Mouse (Mus musculus) gastrocnemius, adult 2 months (tissue): ENCODE measurements at regions not wholly inside any gene's neighbourhood (a gene's known extent, or its start where the extent isn't known, plus 50 kb on each side); places are given as distances from the start of the nearest gene placed in this dataset.

ENCODE experiments used
- DNase-seq: peaks from one replicate; pipeline ENCODE4 v3.0.0; 2022
- H3K27ac ChIP-seq: fragments of 200-600 bp; 2 replicates; pipeline ENCODE4 v1.8.1; 2022; ENCODE audit warnings: mild to moderate bottlenecking
- H3K4me3 ChIP-seq: fragments of 200-600 bp; 2 replicates; pipeline ENCODE4 v1.8.1; 2022; ENCODE audit warnings: mild to moderate bottlenecking, moderate library complexity
- CTCF ChIP-seq: fragments of 200-600 bp; IDR thresholded peaks from 2 replicates; pipeline ENCODE4 v1.8.1; 2022; ENCODE audit warnings: antibody characterized with exemption, mild to moderate bottlenecking, moderate library complexity
- intact Hi-C: fragments of 180-260 bp; cut with DNase I; formaldehyde crosslinking; loops from one replicate; pipeline ENCODE4 v1.15.1; 2025

GRCm38 (mm10) chr13:37561437-37561836 lies 216.4 kb downstream of the Ly86 start:
- DNase-seq, result peak; percentile 82
- intact Hi-C loops, result loop anchor here (1.0 to 5.0 kb wide), 2 partner anchors 61 to 116 kb away; no protein-coding TSS in a partner anchor
- peak; percentile 45 for TF ChIP-seq CTCF
- H3K4me3 ChIP-seq, result peak overlapping the region; percentile 41
- H3K27ac ChIP-seq, result peak overlapping the region; percentile 95

GRCm38 (mm10) chr13:37562141-37562540 lies 216.1 kb upstream of the Rreb1 start:
- Histone ChIP-seq H3K27ac (peak overlapping the region; percentile 95), H3K4me3 (no peak overlapping the region; the same call in 1 of the 2 replicates)
- no peak for TF ChIP-seq CTCF
- intact Hi-C loops, result loop anchor here (5.0 kb wide), 1 partner anchor 60 kb away; no protein-coding TSS in a partner anchor
- peak; percentile 79 for DNase-seq

- DNase-seq, result peak; percentile 68
- intact Hi-C loops, result loop anchor here (5.0 kb wide), 1 partner anchor 60 kb away; no protein-coding TSS in a partner anchor
- no peak for TF ChIP-seq CTCF
- Histone ChIP-seq H3K4me3 (no peak overlapping the region), H3K27ac (peak overlapping the region; percentile 95)
Measured at GRCm38 (mm10) chr13:37562652-37563051, 215.5 kb upstream of the Rreb1 start.

- Histone ChIP-seq H3K27ac (peak overlapping the region; percentile 79), H3K4me3 (no peak overlapping the region)
- TF ChIP-seq CTCF, result no peak
- intact Hi-C loops, result no loop called here
- no peak for DNase-seq
Measured at GRCm38 (mm10) chr13:37569051-37569450, 209.1 kb upstream of the Rreb1 start.

GRCm38 (mm10) chr13:37569486-37569885 lies 208.7 kb upstream of the Rreb1 start:
- TF ChIP-seq CTCF, result no peak
- no peak for DNase-seq
- intact Hi-C loops, result no loop called here
- peak overlapping the region; percentile 79 for H3K27ac ChIP-seq
- no peak overlapping the region for H3K4me3 ChIP-seq

- no peak for TF ChIP-seq CTCF
- Histone ChIP-seq H3K27ac (no peak overlapping the region), H3K4me3 (no peak overlapping the region)
- intact Hi-C loops, result no loop called here
- no peak for DNase-seq
Measured at GRCm38 (mm10) chr13:37572983-37573382, 205.2 kb upstream of the Rreb1 start.

GRCm38 (mm10) chr13:37579231-37579630 lies 199.0 kb upstream of the Rreb1 start:
- intact Hi-C loops, result no loop called here
- DNase-seq, result no peak
- no peak overlapping the region for H3K27ac ChIP-seq
- TF ChIP-seq CTCF, result no peak
- H3K4me3 ChIP-seq, result no peak overlapping the region

GRCm38 (mm10) chr13:37579775-37580174 lies 198.4 kb upstream of the Rreb1 start:
- Histone ChIP-seq H3K4me3 (no peak overlapping the region), H3K27ac (no peak overlapping the region)
- no peak for TF ChIP-seq CTCF
- intact Hi-C loops, result no loop called here
- DNase-seq, result no peak

GRCm38 (mm10) chr13:37580806-37581205 lies 197.4 kb upstream of the Rreb1 start:
- Histone ChIP-seq H3K27ac (no peak overlapping the region), H3K4me3 (no peak overlapping the region)
- intact Hi-C loops, result no loop called here
- no peak for DNase-seq
- TF ChIP-seq CTCF, result no peak

GRCm38 (mm10) chr13:37581374-37581773 lies 196.8 kb upstream of the Rreb1 start:
- intact Hi-C loops, result no loop called here
- H3K4me3 ChIP-seq, result no peak overlapping the region

GRCm38 (mm10) chr13:37585476-37585875 lies 192.7 kb upstream of the Rreb1 start:
- no peak for TF ChIP-seq CTCF
- intact Hi-C loops, result no loop called here
- Histone ChIP-seq H3K27ac (no peak overlapping the region), H3K4me3 (no peak overlapping the region)
- DNase-seq, result no peak

More at GRCm38 (mm10) chr13:37581374-37581773, 196.8 kb upstream of the Rreb1 start:
- TF ChIP-seq CTCF, result no peak
- no peak overlapping the region for H3K27ac ChIP-seq
- DNase-seq, result no peak

GRCm38 (mm10) chr13:37586511-37586910 lies 191.7 kb upstream of the Rreb1 start:
- no peak for DNase-seq
- intact Hi-C loops, result no loop called here
- no peak for TF ChIP-seq CTCF
- H3K27ac ChIP-seq, result no peak overlapping the region
- no peak overlapping the region for H3K4me3 ChIP-seq

- Histone ChIP-seq H3K27ac (no peak overlapping the region), H3K4me3 (no peak overlapping the region)
- no peak for DNase-seq
- intact Hi-C loops, result no loop called here
- TF ChIP-seq CTCF, result no peak
Measured at GRCm38 (mm10) chr13:37587911-37588310, 190.3 kb upstream of the Rreb1 start.

GRCm38 (mm10) chr13:37588528-37589176 lies 189.5 kb upstream of the Rreb1 start:
- H3K4me3 ChIP-seq, result no peak overlapping the region
- intact Hi-C loops, result no loop called here
- no peak for TF ChIP-seq CTCF
- no peak overlapping the region for H3K27ac ChIP-seq
- DNase-seq, result no peak
